Mouse (Mus musculus): ENCODE results near the gene Ccdc142. TPM values are rescaled to one million over a fixed set of nuclear protein-coding genes. Genes with fewer than 3 reads are reported as not detected.

Ccdc142 gene
- polyA plus RNA-seq (2015; fragmentation: Nextera tagmentation; extraction: Ambion mirVana) = 1.2 and 1.5 TPM in 2 replicates

DNA sequence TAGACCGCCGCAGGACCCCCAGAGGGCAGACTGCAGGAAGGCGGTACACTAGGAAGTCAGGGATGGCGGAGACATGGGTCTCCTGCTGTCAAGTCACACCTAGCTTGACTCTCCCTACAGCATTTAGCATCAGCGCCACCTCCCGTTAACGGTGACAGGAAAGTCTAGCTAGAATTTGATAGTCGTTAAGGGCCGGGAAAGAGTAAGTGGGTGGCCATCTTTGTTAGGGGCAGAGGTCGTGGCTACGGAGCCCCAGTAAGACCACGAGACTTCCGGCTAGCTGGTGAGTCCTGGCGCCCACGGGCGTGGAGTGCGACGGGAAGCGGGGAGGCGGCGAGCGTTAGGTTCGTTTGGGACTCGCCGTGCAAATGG, at the start of gene Ccdc142, which contains the start of gene Gm42688:
Gene Ccdc142, plus strand, starts transcription at position 286 of the 372 bp plus-strand sequence.
Gene Gm42688, plus strand, starts transcription at position 302 of the 372 bp plus-strand sequence.
- DNase-seq (ENCODE audit: low spot score) (peak; percentile 95), ATAC-seq (peak; percentile 93)
- Histone ChIP-seq H3K27ac (ENCODE audit: low read length) (peak within 1 kb of the TSS; percentile 81), H3K4me2 (replicated peaks; ENCODE audit: low read depth, low read length) (peak within 1 kb of the TSS; percentile 91), H3K4me3 (ENCODE audit: low read depth, low read length) (peak within 1 kb of the TSS; percentile 69), H3K9me3 (ENCODE audit: low read length) (no peaks in the 10 kb centered on the region), H3K27me3 (replicated peaks; ENCODE audit: insufficient read depth, low read length) (no peaks in the 10 kb centered on the region), H3K36me3 (ENCODE audit: insufficient read depth, low read length) (no peaks in the 10 kb centered on the region), H3K9ac (replicated peaks; ENCODE audit: low read depth) (peak within 1 kb of the TSS; percentile 43; the same call in 1 of the 2 replicates), H3K4me1 (ENCODE audit: insufficient read depth, low read depth, low read length) (peaks cover 7% of the 10 kb centered on the region)
- 4% methylated on average over 24 of the region's 25 CpGs for WGBS
- TF ChIP-seq CTCF (IDR thresholded peaks at IDR 0.05) (peak; percentile 79), EP300 (IDR thresholded peaks at IDR 0.05) (no peak)

DNA sequence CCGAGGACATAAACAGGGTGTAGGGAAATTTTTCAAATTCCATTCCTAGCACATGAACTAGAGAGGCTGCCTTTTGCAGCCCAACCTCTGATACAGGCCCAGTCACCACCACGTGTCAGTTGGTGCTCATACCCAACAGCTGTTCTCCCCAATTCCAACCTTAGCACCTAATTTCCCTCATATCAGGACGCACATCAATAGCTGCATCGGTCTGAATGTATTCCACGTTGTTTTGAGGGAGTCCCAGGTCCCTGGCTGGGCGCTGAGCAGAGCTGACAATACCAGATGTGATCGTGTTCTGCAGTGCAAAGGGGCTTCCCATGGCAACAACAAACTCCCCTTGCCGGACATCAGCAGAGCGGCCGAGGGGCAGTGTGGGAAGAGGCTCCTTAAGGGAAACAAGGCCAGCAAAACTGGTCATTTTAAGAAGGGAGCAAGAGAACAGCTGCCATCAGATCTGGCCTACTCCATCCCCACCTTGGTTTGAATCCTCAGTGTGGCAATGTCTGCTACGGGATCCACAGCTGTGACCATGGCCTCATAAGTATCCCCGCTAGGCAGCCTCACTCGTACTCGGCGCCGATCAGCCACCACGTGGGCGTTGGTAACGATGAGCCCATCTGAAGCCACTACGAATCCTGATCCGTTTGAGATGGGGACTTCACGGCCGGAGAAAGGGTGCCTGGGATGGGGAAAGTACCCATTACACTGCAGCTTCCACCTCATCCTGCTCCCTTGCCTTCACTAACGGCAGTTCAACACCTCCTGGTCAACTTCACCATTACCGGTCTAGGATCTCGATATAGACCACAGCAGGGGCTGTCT, 48.1 kb upstream of the Ccdc142 start:
- H3K9ac ChIP-seq (replicated peaks; ENCODE audit: low read depth) = peak overlapping the region; percentile 65
- 1% methylated on average over 26 of the region's 26 CpGs for WGBS
- peak overlapping the region; percentile 74 for H3K4me3 ChIP-seq (ENCODE audit: low read depth, low read length)
- H3K27ac ChIP-seq (ENCODE audit: low read length) = peak overlapping the region; percentile 60
- peak; percentile 62 for DNase-seq (ENCODE audit: low spot score)
- H3K27me3 ChIP-seq (replicated peaks; ENCODE audit: insufficient read depth, low read length) = no peaks in the 10 kb centered on the region
- H3K36me3 ChIP-seq (ENCODE audit: insufficient read depth, low read length) = 0 out of 2 replicates have a peak, but pooled peaks cover 8% of the 10 kb centered on the region
- TF ChIP-seq CTCF (IDR thresholded peaks at IDR 0.05) (0 out of 2 replicates have a peak, but pooled peaks have one; percentile 1), EP300 (IDR thresholded peaks at IDR 0.05) (no peak)
- ATAC-seq = no peak
- H3K4me2 ChIP-seq (replicated peaks; ENCODE audit: low read depth, low read length) = peak overlapping the region; percentile 99
- H3K4me1 ChIP-seq (ENCODE audit: insufficient read depth, low read depth, low read length) = peaks cover 19% of the 10 kb centered on the region
- no peaks in the 10 kb centered on the region for H3K9me3 ChIP-seq (ENCODE audit: low read length)

DNA sequence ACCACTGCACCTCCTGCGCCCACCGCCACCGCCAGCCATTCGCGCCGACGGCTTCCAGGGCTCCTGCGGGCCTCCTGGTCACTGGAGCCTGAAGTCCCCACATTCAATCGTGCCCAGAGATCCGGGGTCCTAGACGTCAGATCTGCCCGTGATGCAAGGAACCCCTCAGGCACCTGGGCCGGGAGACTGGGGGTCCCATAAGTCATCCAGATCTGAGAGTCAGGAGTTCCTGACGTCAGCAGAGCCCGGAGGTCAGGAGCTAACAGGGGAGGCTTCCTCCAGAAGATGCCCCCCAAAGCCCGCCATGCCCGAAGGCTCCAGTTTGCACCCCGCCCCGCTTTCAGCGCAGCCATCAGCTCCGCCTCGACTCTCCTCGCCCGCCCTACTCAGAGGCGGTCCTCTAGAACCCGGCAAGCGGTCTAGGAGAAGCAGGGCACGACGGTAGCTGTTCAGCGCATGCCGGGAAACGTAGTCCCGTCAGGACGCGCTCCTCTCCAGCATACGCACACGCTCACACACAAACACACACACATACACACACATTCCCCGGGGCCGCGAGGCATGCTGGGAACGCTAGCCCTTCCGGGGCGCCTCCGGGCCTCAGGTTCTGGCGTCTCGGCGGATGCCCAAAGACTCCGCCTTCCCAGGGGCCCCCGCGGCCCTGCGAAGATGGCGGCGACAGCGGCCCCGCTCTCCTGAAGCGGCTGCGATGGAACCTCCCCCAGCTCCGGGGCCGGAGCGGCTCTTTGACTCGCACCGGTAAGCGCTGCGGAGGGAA, 47.1 kb upstream of the Ccdc142 start, which contains the start of gene Aup1:
Gene Aup1, plus strand, starts transcription at position 448 of the 778 bp plus-strand sequence.
- ATAC-seq (peak; percentile 97), DNase-seq (ENCODE audit: low spot score) (peak; percentile 98)
- H3K4me2 ChIP-seq (replicated peaks; ENCODE audit: low read depth, low read length) = peak within 1 kb of the TSS; percentile 99
- WGBS = under 1% methylated on average over 52 of the region's 64 CpGs
- H3K36me3 ChIP-seq (ENCODE audit: insufficient read depth, low read length) = 0 out of 2 replicates have a peak, but pooled peaks cover 8% of the 10 kb centered on the region
- peak within 1 kb of the TSS; percentile 93 for H3K27ac ChIP-seq (ENCODE audit: low read length)
- peak within 1 kb of the TSS; percentile 91 for H3K9ac ChIP-seq (replicated peaks; ENCODE audit: low read depth)
- no peaks in the 10 kb centered on the region for H3K27me3 ChIP-seq (replicated peaks; ENCODE audit: insufficient read depth, low read length)
- no peak for TF ChIP-seq CTCF (IDR thresholded peaks at IDR 0.05)
- TF ChIP-seq EP300 (IDR thresholded peaks at IDR 0.05) = peak; percentile 73
- H3K4me1 ChIP-seq (ENCODE audit: insufficient read depth, low read depth, low read length) = peaks cover 19% of the 10 kb centered on the region
- peak within 1 kb of the TSS; percentile 74 for H3K4me3 ChIP-seq (ENCODE audit: low read depth, low read length)
- no peaks in the 10 kb centered on the region for H3K9me3 ChIP-seq (ENCODE audit: low read length)

- TF ChIP-seq EP300 (IDR thresholded peaks at IDR 0.05) = no peak
- peak; percentile 63 for TF ChIP-seq CTCF (IDR thresholded peaks at IDR 0.05)
- no peaks in the 10 kb centered on the region for H3K9me3 ChIP-seq (ENCODE audit: low read length)
- 0 out of 2 replicates have a peak, but pooled peaks cover 8% of the 10 kb centered on the region for H3K36me3 ChIP-seq (ENCODE audit: insufficient read depth, low read length)
- peaks cover 19% of the 10 kb centered on the region for H3K4me1 ChIP-seq (ENCODE audit: insufficient read depth, low read depth, low read length)
- peak; percentile 33 for DNase-seq (ENCODE audit: low spot score)
- peak within 1 kb of the TSS; percentile 93 for H3K27ac ChIP-seq (ENCODE audit: low read length)
- H3K4me3 ChIP-seq (ENCODE audit: low read depth, low read length) = peak within 1 kb of the TSS; percentile 74
- ATAC-seq = peak; percentile 24
- H3K27me3 ChIP-seq (replicated peaks; ENCODE audit: insufficient read depth, low read length) = no peaks in the 10 kb centered on the region
- H3K4me2 ChIP-seq (replicated peaks; ENCODE audit: low read depth, low read length) = peak within 1 kb of the TSS; percentile 99
- H3K9ac ChIP-seq (replicated peaks; ENCODE audit: low read depth) = peak within 1 kb of the TSS; percentile 91
- under 1% methylated on average over 50 of the region's 50 CpGs for WGBS
These were observed 46.5 kb upstream of the Ccdc142 start, which contains the start of gene Htra2 for GRCm38 (mm10) chr6:83054871-83055431. Htra2 (minus strand) TSS chr6:83055273.

DNA sequence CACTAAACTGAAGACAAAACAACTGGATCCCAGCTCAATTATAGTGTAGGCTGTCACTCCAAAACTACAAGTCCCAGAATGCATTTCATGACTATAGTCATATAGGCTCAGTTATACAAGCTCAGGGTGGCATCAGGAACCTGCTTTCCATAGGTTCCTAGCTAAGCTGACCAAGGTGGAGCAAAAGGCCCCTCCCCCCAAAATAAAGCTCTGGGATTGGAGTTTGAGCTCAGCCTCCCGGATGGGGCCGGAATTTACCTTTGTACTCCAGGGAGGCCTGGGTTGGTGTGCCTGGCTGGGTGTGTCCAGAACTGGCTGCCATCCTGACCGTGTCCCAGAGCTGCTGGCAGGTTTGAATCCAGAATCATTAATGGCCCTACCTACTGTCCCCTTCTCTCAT, 43.6 kb upstream of the Ccdc142 start, which contains the start of gene Dqx1:
Gene Dqx1, plus strand, starts transcription at position 55 of the 400 bp plus-strand sequence.
- Histone ChIP-seq H3K9me3 (ENCODE audit: low read length) (no peaks in the 10 kb centered on the region), H3K4me3 (ENCODE audit: low read depth, low read length) (no peak within 1 kb of the TSS), H3K36me3 (ENCODE audit: insufficient read depth, low read length) (0 out of 2 replicates have a peak, but pooled peaks cover 8% of the 10 kb centered on the region), H3K4me1 (ENCODE audit: insufficient read depth, low read depth, low read length) (peaks cover 16% of the 10 kb centered on the region), H3K9ac (replicated peaks; ENCODE audit: low read depth) (no peak within 1 kb of the TSS), H3K4me2 (replicated peaks; ENCODE audit: low read depth, low read length) (no peak within 1 kb of the TSS; the same call in 1 of the 2 replicates), H3K27ac (ENCODE audit: low read length) (no peak within 1 kb of the TSS), H3K27me3 (replicated peaks; ENCODE audit: insufficient read depth, low read length) (peaks cover 11% of the 10 kb centered on the region; the same call in 1 of the 2 replicates)
- peak; percentile 14 for ATAC-seq
- peak; percentile 80 for DNase-seq (ENCODE audit: low spot score)
- 49% methylated on average over 3 of the region's 3 CpGs for WGBS
- TF ChIP-seq EP300 (IDR thresholded peaks at IDR 0.05) (no peak), CTCF (IDR thresholded peaks at IDR 0.05) (no peak)
